Mouse (Mus musculus) small intestine, adult 2 months (tissue): ENCODE data around the gene Plscr3. TPM values are rescaled to one million over a fixed set of nuclear protein-coding genes. Genes with fewer than 3 reads are reported as not detected.

Source experiments
- H3K27ac ChIP-seq: fragments of 200-500 bp; 2 replicates; pipeline ENCODE4 v1.5.1; 2012; ENCODE audit warnings: low read depth, low read length, control low read depth, inconsistent platforms; ENCODE audit not compliant: insufficient read depth
- H3K27me3 ChIP-seq: fragments of 200-500 bp; 2 replicates; pipeline ENCODE4 v1.6.1; 2012; ENCODE audit warnings: mild to moderate bottlenecking, moderate library complexity, low read length, inconsistent platforms; ENCODE audit not compliant: control insufficient read depth, insufficient read depth
- H3K36me3 ChIP-seq: fragments of 200-500 bp; 2 replicates; pipeline ENCODE4 v1.6.1; 2012; ENCODE audit warnings: mild to moderate bottlenecking, low read length, control low read depth, inconsistent platforms; ENCODE audit not compliant: control insufficient read depth, insufficient read depth
- H3K4me1 ChIP-seq: fragments of 200-500 bp; 2 replicates; pipeline ENCODE4 v1.6.1; 2012; ENCODE audit warnings: low read length, inconsistent platforms, mixed read lengths; ENCODE audit not compliant: control insufficient read depth, insufficient read depth, insufficient read length
- H3K4me3 ChIP-seq: fragments of 200-500 bp; 2 replicates; pipeline ENCODE4 v1.5.1; 2012; ENCODE audit warnings: low read depth, mild to moderate bottlenecking, control low read depth, inconsistent platforms, low read length, moderate library complexity
- CTCF ChIP-seq: fragments of 200-500 bp; IDR thresholded peaks from 2 replicates; pipeline ENCODE4 v1.5.1; 2012; ENCODE audit warnings: low read depth, mild to moderate bottlenecking, control low read depth, inconsistent platforms, low read length, moderate library complexity, mixed read lengths; ENCODE audit not compliant: insufficient replicate concordance, insufficient read length; ENCODE audit errors: extremely low read depth
- POLR2A ChIP-seq: fragments of 200-500 bp; IDR thresholded peaks from 2 replicates; pipeline ENCODE4 v1.6.1; 2012; ENCODE audit warnings: low read depth, mild to moderate bottlenecking, control low read depth, inconsistent platforms, low read length, moderate library complexity
- WGBS: fragments of 180-500 bp; shearing (Covaris S2); methylation state at CpG from one replicate; pipeline ENCODE4 v1.1.7; 2018; 5-methylcytosine and 5-hydroxymethylcytosine counted together
- polyA plus RNA-seq: library from polyadenylated mRNA; depleted of rRNA; stranded (reverse); fragments of >200 nt; gene quantifications from 2 replicates; pipeline ENCODE4 v1.2.3, GENCODE M21; 2012

The Plscr3 gene
- polyA plus RNA-seq, 1 experiment: 29.3 TPM

- Histone ChIP-seq H3K27ac (no peak overlapping the region), H3K4me1 (peaks cover 11% of the 10 kb centered on the region), H3K4me3 (no peak overlapping the region), H3K36me3 (no peaks in the 10 kb centered on the region), H3K27me3 (no peaks in the 10 kb centered on the region)
- no peak for TF ChIP-seq CTCF
- TF ChIP-seq POLR2A: no peak
- 82% methylated on average over 3 of the region's 3 CpGs for WGBS
Measured at GRCm38 (mm10) chr11:69878399-69878798, 32.2 kb downstream of the Plscr3 start.

DNA sequence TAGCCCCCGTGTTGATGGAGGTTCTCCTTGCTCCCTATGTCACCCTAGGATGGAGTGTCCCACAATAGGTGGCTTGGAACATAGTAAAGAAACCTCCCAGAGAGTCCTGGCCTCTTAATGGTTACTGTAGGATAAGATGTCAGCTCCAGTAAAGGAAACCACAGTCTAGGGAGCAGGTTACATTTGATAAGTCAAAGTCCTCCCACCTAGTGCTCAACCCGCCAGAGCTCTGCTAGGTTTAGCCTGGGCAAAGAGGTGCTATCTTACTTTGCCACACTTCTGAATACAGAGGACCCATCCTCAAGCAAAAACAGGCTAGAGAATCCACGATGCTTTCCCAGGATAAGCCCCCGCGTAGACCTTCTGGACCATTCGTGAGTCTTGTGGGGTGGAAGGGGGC lies 32.8 kb downstream of the Plscr3 start:
- TF ChIP-seq POLR2A (no peak), CTCF (no peak)
- H3K27me3 ChIP-seq: no peaks in the 10 kb centered on the region
- 85% methylated on average over 6 of the region's 6 CpGs for WGBS
- no peak overlapping the region for H3K27ac ChIP-seq
- H3K36me3 ChIP-seq: no peaks in the 10 kb centered on the region
- H3K4me3 ChIP-seq: 0 out of 2 replicates have a peak overlapping the region, but pooled peaks have one; percentile 68
- H3K4me1 ChIP-seq: peaks cover 11% of the 10 kb centered on the region

- TF ChIP-seq POLR2A (no peak), CTCF (no peak)
- 50% methylated on average over 15 of the region's 15 CpGs for WGBS
- H3K4me3 ChIP-seq: peak overlapping the region; percentile 68
- peaks cover 11% of the 10 kb centered on the region for H3K4me1 ChIP-seq
- H3K27ac ChIP-seq: no peak overlapping the region
- H3K27me3 ChIP-seq: no peaks in the 10 kb centered on the region
- no peaks in the 10 kb centered on the region for H3K36me3 ChIP-seq
Measured at GRCm38 (mm10) chr11:69879711-69880110, 33.5 kb downstream of the Plscr3 start.

- peak; percentile 77; the same call in 1 of the 2 replicates for TF ChIP-seq CTCF
- no peak for TF ChIP-seq POLR2A
- WGBS: under 1% methylated on average over 18 of the region's 18 CpGs
- Histone ChIP-seq H3K27ac (peak overlapping the region; percentile 75), H3K27me3 (no peaks in the 10 kb centered on the region), H3K4me3 (peak overlapping the region; percentile 68), H3K36me3 (no peaks in the 10 kb centered on the region), H3K4me1 (peaks cover 11% of the 10 kb centered on the region)
Measured at GRCm38 (mm10) chr11:69880506-69880852, 34.3 kb downstream of the Plscr3 start.

DNA sequence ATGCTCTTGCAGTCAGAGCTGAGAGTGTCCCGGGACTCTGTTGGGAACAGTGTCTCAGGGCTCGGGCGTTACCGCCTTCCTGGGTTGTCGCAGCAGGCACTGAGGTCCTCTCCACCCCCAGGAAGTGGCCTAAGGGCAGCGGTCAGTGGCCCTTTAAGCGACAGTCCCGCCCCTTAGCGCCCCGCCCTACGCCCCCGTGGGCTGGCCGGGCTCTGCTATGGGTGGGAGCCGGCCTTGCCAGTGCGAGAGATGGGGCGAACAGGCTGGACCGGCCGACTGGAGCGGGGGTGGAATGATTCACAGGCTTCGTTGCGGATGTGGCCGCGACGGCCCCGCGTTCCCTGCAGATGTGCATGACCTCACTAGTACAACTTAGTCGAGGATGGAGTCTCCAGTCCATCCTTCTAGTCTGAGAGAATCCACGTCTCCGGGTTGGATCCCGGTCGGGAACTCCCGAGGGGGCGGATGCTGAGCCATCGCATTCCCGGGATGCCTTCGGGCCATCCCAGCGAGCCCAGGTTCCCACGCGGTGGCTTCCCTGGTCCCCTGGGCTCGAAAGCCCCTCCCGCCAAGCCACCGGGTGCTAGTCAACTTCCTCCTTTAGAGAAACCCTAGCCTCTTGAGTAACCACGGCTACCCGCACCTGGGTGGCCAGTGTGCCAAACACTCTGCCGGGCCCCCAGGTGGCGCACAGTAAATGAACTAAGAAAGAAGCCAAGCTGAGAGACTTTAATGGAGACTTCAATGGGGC lies 34.9 kb downstream of the Plscr3 start, which contains the start of gene Kctd11:
Kctd11 (minus strand) TSS at position 554 of the 751 bp plus-strand sequence.
- H3K27me3 ChIP-seq: no peaks in the 10 kb centered on the region
- H3K4me3 ChIP-seq: peak within 1 kb of the TSS; percentile 68
- H3K4me1 ChIP-seq: peaks cover 11% of the 10 kb centered on the region
- no peaks in the 10 kb centered on the region for H3K36me3 ChIP-seq
- TF ChIP-seq CTCF: peak; percentile 30; the same call in 1 of the 2 replicates
- TF ChIP-seq POLR2A: peak; percentile 73; the same call in 1 of the 2 replicates
- peak within 1 kb of the TSS; percentile 75 for H3K27ac ChIP-seq
- WGBS: under 1% methylated on average over 46 of the region's 46 CpGs

GRCm38 (mm10) chr11:69881787-69882670 lies 35.9 kb downstream of the Plscr3 start:
- 61% methylated on average over 21 of the region's 21 CpGs for WGBS
- H3K4me3 ChIP-seq: peak overlapping the region; percentile 68

DNA sequence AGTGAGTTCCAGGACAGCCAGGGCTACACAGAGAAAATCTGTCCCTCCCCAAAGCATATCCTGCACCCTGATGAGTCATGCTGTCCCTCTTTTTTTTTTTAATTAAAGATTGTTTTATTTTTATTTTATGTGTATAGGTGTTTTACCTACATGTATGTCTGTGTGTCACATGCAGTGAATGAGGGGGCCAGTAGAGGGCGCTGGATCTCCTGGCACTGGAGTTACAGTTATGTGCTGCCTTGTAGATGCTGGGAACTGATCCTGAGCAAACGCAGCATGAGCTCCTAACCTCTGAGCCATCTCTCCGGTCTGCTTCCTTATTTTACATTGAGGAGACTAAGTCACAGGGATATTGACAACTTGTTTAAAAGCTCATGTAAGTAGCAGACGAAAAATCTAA lies 36.9 kb downstream of the Plscr3 start:
- Histone ChIP-seq H3K27ac (no peak overlapping the region), H3K36me3 (no peaks in the 10 kb centered on the region), H3K4me3 (no peak overlapping the region), H3K27me3 (no peaks in the 10 kb centered on the region), H3K4me1 (peaks cover 10% of the 10 kb centered on the region)
- TF ChIP-seq POLR2A (no peak), CTCF (peak; percentile 48; the same call in 1 of the 2 replicates)
- 67% methylated on average over 4 of the region's 4 CpGs for WGBS

More at GRCm38 (mm10) chr11:69881787-69882670, 35.9 kb downstream of the Plscr3 start:
- peak overlapping the region; percentile 75 for H3K27ac ChIP-seq
- H3K36me3 ChIP-seq: no peaks in the 10 kb centered on the region
- TF ChIP-seq CTCF (no peak), POLR2A (no peak)
- peaks cover 10% of the 10 kb centered on the region for H3K4me1 ChIP-seq
- H3K27me3 ChIP-seq: no peaks in the 10 kb centered on the region
